Mouse (Mus musculus) thymus, postnatal 4 days (tissue): ENCODE measurements at regions not wholly inside any gene's neighbourhood (a gene's known extent, or its start where the extent isn't known, plus 50 kb on each side); places are given as distances from the start of the nearest gene placed in this dataset.

ENCODE experiments used
- DNase-seq: peaks from one replicate; pipeline ENCODE4 v3.0.0; 2021

- DNase-seq = peak; percentile 41
Measured at GRCm38 (mm10) chr14:31891500-31892185, 61.2 kb upstream of the Ankrd28 start.

DNA sequence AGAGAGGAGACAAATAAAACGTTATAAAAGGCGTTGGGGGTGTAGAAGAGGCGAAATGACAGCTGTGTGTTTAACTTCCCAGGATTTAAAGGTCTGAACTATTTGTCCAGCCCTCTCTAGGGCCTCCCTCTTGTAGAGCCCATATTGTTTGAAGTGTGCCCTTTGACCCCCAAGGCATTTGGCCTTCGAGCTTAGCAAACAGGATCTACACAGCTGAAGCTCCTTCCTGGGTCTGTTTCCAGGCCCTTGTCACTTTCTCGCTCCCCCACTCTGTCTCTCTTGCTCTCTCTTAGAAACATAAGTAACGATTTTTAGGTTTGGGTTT is 61.7 kb upstream of the Ankrd28 start:
- DNase-seq = no peak

DNA sequence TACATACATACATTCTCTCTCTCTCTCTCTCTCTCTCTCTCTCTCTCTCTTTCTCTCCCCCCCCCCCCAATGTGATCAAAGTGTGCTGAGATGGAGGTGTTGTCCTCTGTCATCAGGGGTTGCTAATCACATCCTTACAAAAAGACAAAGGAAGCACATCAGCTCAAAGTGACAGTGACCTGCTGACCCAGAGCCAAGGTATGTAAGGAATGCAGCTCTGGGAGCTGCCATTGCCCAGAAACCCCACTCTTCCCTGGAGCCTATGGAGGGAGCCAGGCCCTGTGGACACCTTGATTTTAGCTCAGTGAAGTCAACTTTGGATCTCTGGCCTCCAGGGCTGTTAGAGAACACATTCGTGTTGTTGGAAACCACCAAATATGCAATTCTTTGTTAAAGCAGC is 66.0 kb upstream of the Ankrd28 start:
- DNase-seq = no peak

- no peak for DNase-seq
Measured at GRCm38 (mm10) chr14:31899504-31899903, 69.1 kb upstream of the Ankrd28 start.

GRCm38 (mm10) chr14:31899906-31900305 is 69.5 kb upstream of the Ankrd28 start:
- DNase-seq = no peak

DNA sequence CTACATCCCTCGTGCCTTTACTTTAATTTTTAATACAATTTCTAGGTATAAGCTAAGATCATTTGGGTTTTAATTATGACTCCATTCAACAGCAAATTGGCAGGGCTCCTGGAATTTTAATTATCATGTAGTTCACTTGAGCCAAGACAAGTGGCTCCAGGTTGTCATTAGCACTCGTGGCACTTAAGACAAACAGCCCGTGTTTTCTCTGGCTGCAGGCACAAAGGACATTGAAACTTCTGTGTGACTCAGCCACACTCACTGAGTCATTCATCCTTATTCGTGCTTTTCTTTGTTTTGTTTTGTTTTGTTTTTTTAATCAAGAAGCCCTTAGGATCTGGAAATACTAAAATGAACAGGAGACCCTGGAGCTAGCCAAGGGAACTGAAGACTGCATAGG is 71.5 kb upstream of the Ankrd28 start:
- DNase-seq = no peak

- no peak for DNase-seq
Measured at GRCm38 (mm10) chr14:31903664-31904063, 73.2 kb upstream of the Ankrd28 start.

DNA sequence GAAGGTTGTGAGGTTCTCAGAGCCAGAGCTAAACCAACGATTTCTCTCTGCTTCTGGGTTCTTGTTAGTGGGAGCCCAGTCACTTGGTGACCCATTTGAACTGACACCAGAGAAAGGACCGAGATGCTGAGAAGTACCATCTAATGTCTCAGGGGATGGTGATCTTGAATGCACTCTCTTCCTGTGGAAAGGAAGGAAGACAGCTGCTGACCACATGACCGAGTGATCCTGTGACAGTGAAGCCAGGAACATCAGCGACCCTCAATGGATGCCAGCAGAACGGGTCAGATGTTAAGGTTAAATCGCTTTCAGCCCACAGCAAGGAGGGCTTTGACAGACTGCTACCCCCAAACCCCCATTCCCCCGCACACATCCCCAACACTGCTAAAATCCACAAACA is 78.1 kb upstream of the Ankrd28 start:
- DNase-seq = no peak

DNA sequence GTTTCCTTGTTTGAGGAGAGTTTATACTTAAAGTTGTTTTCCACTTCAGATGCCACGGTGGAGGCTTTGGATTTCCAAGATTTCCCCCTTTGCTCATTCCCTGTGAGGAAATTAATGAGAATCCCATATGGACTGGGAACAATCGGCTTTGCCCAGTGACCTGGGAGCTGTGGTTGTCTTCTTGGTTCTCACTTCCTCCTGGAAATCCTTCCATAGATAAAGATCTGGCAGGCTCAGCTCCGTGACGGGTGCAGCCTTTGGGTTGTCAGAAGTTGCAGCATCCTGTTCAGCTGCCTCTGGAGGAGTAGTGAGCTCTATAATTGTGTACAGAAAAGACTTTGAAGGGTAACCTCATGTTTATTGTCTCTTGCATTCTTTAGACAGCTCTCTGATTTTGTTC is 78.8 kb upstream of the Ankrd28 start:
- no peak for DNase-seq

- DNase-seq = no peak
Measured at GRCm38 (mm10) chr14:31910809-31911208, 80.4 kb upstream of the Ankrd28 start.

GRCm38 (mm10) chr14:31918461-31918860 is 88.0 kb upstream of the Ankrd28 start:
- no peak for DNase-seq

- DNase-seq = no peak
Measured at GRCm38 (mm10) chr14:31918921-31919320, 88.5 kb upstream of the Ankrd28 start.

DNA sequence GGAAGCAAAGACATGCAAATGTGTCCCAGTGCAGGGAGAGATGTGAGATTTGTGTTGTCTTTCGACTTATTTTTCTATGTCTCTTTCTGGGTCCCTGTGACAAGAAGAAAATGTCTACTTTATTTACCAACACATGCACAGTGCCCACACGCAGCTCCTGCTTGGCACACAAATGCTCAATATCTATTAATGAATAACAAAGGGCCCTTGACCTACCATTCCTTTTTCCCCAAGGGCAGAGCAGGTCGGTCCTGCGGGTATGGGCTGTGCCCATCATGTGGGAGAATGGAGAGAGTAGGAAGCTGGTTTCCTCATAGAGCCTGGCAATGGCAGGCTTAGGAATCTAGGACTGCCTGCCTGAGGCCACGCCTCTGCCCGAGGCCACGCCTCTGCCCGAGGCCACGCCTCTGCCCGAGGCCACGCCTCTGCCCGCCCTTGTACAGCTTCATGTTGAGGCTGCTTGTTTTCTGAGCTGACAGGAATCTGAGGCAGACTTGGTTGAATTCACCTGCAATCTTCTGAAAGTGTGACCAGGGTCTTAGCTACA is 98.8 kb upstream of the Ankrd28 start:
- DNase-seq = peak; percentile 25

- no peak for DNase-seq
Measured at GRCm38 (mm10) chr14:31930367-31930766, 98.4 kb upstream of the Galnt15 start.

DNA sequence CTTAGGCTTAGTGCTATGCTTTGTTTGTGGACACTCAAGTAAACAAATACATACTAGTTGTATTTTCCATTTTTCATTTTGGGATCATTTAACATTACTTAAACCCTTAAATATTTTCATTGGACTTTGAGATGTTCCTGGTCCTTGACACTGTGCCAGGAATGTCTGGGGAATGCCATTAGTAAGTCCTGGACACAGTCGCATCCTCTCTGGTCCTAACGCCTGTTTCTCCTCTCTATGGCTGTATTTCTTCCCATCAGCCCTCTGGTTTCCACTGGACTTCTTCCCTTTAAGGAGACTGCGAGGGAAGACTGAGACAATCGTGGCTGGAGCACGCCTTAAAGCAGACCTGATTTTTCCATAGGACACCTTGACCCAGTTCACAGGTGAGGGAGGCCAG is 96.8 kb upstream of the Galnt15 start:
- DNase-seq = no peak

- no peak for DNase-seq
Measured at GRCm38 (mm10) chr14:31933441-31933840, 95.3 kb upstream of the Galnt15 start.

DNA sequence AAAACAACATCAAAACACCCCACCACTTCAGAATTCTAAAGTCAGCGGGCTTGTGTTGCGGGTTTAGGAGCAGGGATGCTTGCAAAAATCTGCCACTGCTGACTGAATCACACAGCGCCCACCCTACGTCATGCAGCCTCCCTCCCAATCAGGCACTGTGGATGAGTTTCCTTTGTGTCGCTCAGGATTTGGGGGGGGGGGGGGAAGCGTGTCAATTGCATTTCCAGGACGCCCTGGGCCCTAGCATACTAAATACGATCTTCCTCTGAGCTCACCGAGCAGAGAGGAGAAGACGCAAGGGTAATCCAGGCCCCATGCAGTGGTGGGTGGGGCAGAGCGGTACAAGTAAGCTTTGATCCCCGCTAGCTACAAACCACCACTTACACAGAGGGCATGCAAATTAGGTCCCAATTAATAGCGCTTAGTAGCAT is 94.9 kb upstream of the Galnt15 start:
- DNase-seq = peak; percentile 44

DNA sequence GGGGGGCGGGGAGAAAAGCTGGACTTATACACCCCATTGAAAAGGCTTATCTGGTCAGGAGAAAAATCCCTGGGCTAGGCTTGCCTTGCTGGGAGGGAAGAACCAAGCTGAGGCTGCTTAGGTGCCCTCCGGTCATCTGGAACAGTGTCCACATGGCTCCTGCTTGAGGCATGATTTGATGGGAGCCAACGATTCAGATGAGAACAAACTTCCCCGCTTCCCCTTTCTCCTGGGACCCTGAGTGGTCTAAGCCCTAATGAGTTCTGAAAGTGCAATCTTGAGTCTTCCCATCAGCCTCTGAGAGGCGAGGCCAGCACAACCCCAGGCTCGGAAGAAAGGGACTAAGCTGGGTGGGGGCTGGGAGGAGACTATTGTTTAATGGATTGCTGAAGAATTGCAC is 94.5 kb upstream of the Galnt15 start:
- DNase-seq = no peak

GRCm38 (mm10) chr14:31934771-31935170 is 94.0 kb upstream of the Galnt15 start:
- DNase-seq = no peak

GRCm38 (mm10) chr14:31935411-31935810 is 93.4 kb upstream of the Galnt15 start:
- no peak for DNase-seq

DNA sequence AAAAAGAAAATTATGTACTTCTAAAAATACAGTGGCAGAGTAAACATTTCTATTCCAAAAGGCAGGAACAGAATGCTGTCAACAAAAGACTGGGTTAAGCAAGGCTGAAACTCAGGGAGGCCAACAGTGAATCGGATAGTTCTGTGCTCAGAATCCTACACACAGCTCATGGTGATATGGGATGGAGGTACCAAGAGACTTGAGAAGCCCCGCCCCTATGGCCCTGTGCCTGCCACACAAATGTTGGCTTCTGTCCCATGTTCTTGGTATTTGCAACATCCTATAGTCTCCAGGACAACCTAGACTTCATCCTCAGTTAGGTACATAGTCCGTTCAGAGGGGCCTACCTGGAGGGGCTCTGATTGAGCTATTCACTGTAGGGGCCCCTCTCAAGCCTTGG is 92.2 kb upstream of the Galnt15 start:
- no peak for DNase-seq

GRCm38 (mm10) chr14:31940900-31941299 is 87.9 kb upstream of the Galnt15 start:
- no peak for DNase-seq

DNA sequence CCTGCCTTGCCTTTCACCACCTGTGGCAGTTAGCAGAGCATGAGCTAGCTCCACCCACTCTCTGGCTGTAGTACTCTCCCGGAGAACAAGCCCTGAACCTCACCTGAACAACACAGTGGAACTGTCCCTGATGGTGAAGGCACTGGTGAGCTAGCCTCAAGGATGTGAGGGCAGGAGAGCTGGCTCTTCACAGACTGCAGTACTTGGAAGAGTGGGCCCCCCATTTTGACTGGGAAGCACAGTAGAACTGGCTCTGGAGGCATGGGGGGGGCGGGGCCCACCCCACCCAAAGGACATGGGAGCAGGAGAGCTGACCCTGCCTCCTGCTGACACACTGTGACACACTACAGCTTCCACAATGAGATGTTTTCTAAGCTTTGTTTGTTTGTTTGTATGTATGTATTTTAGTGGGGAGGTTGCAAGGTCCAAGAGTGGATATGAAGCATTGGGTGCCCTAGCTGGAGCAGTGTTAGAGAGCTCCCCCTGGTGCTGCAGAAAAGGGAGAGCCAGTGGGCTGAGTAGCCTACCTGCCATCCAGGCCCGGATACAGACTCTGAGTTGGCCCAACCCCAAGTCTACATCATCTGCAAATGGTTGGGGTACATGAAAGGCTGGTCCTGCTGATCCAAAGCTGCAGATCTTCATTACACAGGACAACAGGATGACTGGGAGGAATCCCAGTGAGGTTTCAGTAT is 86.4 kb upstream of the Galnt15 start:
- peak; percentile 45 for DNase-seq

DNA sequence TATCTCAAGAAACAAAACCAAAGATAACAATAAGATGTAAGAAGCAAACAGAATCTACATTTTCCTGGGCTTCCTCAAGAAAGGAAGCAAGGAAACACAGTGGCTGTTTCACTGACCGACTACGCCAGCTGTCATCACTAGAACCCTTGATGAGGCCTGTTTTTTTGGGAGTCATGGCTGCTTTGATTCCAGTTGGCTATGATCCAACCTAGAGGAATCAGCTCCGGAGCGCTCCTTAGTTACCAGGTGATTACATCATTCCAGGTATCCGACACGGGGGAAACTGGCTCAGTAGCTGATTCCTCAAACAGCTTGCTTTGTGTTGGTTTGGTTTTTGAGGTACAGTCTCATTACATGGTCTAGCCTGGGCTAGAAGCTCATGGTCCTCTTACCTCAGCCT is 84.1 kb upstream of the Galnt15 start:
- no peak for DNase-seq

DNA sequence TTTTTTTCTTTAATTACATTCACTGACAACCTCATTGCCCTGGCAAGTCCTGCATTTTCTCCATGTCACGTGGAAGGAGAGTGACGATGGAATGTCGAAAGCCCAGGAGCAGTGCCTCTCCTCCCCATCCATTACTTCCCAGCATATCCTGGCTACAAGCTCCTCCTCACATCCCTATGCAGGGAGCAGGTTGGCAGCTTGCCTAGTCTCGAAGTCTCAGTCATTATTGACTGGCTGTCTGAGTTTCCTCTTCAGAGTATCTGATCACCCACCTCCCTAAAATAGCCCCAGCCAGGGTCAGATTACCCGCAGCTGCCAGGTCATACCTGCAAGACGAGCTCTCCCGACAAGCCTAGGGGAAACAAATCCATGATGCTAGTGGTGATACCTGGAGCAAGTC is 83.7 kb upstream of the Galnt15 start:
- DNase-seq = no peak
